Mouse (Mus musculus): ENCODE results near the gene Ing5.
A peak's percentile ranks its signal among the peaks of the same experiment; 100 is the strongest.

Ing5 gene

DNA sequence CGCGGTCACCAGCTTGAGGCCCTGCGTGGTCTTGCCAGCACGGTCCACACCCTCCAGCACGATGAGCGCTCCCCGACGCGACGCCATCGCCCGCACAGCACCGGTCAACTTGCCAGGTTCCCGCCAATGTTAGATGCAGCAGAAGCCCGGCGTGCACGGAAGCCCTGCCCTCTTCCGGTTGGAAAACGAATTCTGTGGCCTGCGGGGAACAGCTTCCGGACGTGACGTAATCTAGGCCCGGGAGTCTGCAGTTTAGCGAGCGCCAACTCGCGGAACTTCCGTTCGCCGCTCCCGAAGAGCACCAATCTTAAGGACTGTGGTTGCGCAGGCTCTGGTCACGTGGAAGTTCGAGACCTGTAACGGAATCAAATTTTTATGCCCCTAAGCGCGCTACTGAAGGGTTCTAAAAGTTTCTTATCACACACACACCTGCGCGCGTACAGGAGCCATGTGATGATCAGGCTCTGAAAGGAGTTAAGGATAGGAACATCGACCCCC, 2.0 kb upstream of the Ing5 start, which contains the start of gene Dtymk:
Gene Dtymk (minus strand): TSS at position 194 of the 498 bp plus-strand sequence.
- peak; percentile 48; the same call in 1 of the 2 replicates for TF ChIP-seq GATA4 (IDR thresholded peaks at IDR 0.05; ENCODE audit: insufficient replicate concordance, low read length)

DNA sequence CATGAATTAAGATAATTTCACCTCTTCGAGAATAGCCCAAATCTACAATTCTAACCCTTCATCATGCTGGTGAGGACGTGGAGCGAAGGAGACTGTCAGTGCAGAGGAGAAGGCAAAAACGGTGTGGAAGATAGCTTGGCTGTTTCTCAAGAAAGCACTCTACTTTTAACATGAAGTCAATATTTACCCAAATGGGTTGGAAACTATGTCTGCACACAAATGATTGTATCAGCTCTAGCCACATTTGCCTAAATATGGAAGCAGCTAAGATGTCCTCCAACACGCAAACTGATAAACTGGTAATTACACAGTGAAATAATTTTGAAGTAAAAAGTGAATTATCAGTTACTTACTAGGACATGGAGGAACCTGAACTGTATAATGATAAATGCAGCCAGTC, 994 bp upstream of the Ing5 start:
- no peak for TF ChIP-seq GATA4 (IDR thresholded peaks at IDR 0.05; ENCODE audit: insufficient replicate concordance, low read length)

- no peak for TF ChIP-seq GATA4 (IDR thresholded peaks at IDR 0.05; ENCODE audit: insufficient replicate concordance, low read length)
Measured at GRCm38 (mm10) chr1:93804818-93805217, 1.1 kb downstream of the Ing5 start.

- no peak for TF ChIP-seq GATA4 (IDR thresholded peaks at IDR 0.05; ENCODE audit: insufficient replicate concordance, low read length)
Measured at GRCm38 (mm10) chr1:93805221-93805951, 1.6 kb downstream of the Ing5 start.

DNA sequence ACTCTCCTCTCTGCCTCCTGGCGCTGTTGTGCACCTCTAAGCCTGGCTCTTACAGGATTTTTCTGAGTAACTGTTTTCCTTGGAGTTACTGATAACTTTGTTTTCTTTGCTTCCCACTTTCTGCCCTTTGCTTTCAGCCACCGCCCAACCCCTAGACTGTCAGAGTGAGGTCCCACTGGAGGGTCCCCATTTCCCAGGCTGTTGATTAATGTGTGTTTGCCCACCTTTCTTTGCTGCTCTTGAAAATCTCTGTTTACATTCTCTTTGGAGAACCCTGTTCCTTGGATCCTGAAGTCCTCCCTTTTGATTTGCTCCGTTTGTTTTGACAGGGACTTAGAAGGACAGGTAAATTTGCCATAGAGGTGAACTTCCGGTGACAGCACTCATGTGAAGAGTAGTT, 5.1 kb downstream of the Ing5 start:
- TF ChIP-seq GATA4 (IDR thresholded peaks at IDR 0.05; ENCODE audit: insufficient replicate concordance, low read length): no peak

GRCm38 (mm10) chr1:93810011-93810410, 6.2 kb downstream of the Ing5 start:
- TF ChIP-seq GATA4 (IDR thresholded peaks at IDR 0.05; ENCODE audit: insufficient replicate concordance, low read length): no peak

DNA sequence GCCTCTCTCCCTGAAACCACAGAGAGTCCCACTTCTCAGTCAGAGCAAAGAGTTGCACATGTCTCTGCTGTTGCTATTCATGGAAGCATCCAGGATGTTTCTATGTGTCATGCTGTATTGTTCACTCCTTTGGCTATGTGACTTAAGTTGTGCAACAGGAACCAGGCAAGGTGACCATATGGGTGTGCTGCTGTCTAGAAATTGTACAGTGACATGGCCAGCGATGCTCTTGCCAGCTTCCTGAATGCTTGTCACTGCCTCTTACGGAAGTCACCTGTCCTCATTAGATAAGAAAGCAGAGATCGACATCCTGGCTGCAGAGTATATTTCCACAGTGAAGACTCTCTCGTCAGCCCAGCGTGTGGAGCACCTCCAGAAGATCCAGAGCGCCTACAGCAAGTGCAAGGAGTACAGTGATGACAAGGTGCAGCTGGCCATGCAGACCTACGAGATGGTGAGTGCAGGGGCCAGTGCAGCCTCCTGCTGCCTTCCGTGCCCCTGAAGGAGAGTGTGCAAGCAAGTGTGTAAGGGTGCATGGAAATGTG, 7.8 kb downstream of the Ing5 start:
- no peak for TF ChIP-seq GATA4 (IDR thresholded peaks at IDR 0.05; ENCODE audit: insufficient replicate concordance, low read length)

DNA sequence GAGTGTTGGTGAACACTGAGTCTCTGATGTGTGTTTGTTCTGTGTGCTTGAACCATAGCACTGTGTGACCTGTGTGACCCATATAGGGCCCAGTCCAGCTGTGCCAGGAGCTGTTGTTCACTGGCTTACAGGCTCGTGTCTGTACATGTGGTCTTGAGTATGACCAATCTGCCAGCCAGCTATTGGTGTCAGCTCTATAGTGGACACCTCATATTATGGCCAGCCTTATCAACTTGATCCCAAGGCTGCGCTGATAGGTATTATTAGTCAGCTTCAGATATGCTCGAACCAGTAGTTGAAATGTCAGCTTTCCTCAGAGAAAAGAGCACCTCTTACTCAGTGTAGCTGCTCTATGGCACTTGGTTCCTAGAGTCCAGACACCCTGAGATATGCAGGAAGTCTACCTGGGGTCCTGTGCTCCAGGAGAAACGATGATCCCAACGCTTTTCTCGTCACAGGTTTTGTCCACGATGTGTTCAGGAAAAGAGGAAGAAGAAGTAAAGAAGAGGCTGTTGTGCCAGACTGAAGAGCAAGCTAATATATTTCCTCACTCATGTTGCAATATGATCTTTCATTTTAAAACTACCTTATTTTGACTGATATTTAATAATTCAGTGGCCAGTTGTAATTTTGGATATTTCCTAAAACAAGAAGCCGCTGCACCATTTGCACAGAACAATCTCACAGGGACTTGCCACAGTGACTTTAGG, 14.2 kb downstream of the Ing5 start:
- no peak for TF ChIP-seq GATA4 (IDR thresholded peaks at IDR 0.05; ENCODE audit: insufficient replicate concordance, low read length)

- no peak for TF ChIP-seq GATA4 (IDR thresholded peaks at IDR 0.05; ENCODE audit: insufficient replicate concordance, low read length)
Measured at GRCm38 (mm10) chr1:93818722-93819121, 15.0 kb downstream of the Ing5 start.

GRCm38 (mm10) chr1:93823796-93824495, 20.2 kb downstream of the Ing5 start:
- TF ChIP-seq GATA4 (IDR thresholded peaks at IDR 0.05; ENCODE audit: insufficient replicate concordance, low read length): no peak

DNA sequence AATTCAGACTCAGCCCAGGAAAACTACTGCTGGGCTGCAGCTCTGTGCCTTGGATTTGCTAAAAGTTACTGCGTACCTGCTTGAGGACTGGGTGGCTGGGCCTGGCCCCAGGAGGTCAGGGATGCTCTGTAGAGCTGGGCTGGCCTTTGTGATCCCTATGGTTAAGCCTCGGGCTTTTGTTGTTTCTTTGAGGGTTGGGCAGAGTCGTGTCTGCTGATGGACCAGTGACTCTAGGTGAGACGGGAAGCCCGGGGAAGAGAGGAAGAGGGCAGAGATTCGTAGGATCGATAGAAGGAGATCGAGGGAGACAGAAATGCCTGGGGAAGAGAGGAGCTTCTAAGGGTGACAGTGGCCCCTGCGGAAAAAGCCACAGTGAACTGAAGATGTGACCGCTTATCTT, 20.8 kb downstream of the Ing5 start, which contains the start of gene D2hgdh:
Gene D2hgdh (plus strand): TSS at position 301 of the 400 bp plus-strand sequence.
- TF ChIP-seq GATA4 (IDR thresholded peaks at IDR 0.05; ENCODE audit: insufficient replicate concordance, low read length): no peak

DNA sequence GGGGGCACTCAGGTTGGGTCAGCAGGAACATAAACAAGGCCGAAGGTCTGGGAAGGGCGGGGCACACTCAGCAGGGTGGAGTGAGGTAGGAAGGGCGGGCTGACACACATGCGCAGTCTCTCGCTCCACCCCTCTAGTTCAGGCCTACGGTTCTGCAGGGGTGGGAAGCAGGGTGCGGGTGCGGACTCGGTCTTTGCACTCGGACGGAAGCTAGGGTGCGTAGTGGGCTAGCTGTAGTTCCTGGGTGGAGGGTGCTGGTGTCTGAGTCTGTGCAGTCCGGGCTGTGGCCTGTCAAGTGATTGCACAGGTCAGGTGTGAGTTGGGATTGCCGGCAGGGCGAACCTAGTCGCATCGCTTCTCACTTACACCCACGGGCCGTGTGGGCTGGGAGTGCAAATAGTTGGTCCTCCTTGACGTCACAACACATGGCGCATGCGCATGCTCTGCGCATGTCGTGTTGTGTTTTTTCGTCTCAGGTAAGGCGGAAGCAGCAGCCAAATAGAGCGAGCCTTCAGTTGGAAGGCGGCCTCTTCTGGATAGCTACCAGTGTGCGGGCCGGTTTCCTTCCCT, 21.4 kb downstream of the Ing5 start:
- no peak for TF ChIP-seq GATA4 (IDR thresholded peaks at IDR 0.05; ENCODE audit: insufficient replicate concordance, low read length)

DNA sequence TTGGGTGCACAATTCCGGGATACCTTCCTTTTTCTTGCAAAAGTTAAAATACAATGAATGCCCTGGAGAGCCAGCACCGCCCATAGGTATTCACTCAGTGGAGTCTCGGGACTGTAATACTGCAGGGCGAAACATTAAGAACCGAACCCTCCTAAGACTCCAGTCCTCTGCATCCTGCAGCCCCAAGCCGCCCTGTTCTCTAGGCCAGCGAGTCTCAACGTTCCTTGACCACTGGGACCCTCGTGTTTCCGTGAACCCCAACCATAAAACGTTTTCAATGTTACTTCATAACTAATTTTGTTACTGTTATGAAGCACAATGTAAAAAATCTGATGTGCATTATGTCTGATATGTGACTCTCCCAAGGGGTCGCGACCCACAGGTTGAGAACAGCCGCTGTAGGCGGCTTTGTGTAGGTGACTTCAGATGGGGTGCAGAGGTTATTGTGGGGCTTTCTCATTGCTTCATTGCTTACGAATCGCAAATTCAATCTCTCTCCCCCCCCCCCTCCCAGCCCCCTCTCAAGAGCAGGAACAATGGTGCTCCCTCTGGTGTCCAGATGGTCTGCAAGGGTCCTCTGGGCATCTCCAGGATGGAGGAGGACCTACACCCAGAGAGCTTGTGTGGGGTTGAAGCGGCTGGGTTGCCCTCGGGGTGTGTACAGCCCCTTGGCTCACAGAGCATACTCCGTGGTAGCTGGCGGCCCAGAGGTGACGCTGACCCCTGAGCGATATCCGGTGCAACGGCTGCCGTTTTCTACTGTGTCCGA, 22.2 kb downstream of the Ing5 start:
- no peak for TF ChIP-seq GATA4 (IDR thresholded peaks at IDR 0.05; ENCODE audit: insufficient replicate concordance, low read length)

DNA sequence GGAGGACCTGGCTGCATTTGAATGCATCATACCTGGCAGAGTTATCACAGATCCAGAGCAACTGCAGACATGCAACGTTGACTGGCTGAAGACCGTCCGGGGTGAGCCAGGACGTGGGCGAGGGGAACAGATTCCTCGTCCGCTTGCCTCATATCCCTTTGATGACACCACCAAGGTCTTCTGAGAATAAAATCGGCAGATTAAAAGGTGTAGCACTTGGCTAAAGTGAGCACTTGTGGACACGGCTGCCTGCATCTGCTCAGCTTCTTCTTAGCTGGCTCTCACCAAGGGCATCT, 22.7 kb downstream of the Ing5 start:
- no peak for TF ChIP-seq GATA4 (IDR thresholded peaks at IDR 0.05; ENCODE audit: insufficient replicate concordance, low read length)

Data from liver, adult (tissue).